Mouse (Mus musculus): ENCODE results near the gene A830031A19Rik. TPM values are rescaled to one million over a fixed set of nuclear protein-coding genes. Genes with fewer than 3 reads are reported as not detected.

A830031A19Rik gene
- polyA plus RNA-seq, 1 experiment from 2014 or later: not detected

GRCm38 (mm10) chr11:24099886-24100293 lies 25.0 kb upstream of the A830031A19Rik start:
- Histone ChIP-seq H3K4me3 (ENCODE audit: low read depth, low read length) (no peak overlapping the region), H3K27ac (ENCODE audit: low read depth, low read length) (peak overlapping the region; percentile 49), H3K36me3 (ENCODE audit: control insufficient read depth, insufficient read depth, low read length) (peaks cover 7% of the 10 kb centered on the region; the same call in 1 of the 2 replicates), H3K9me3 (ENCODE audit: control insufficient read depth, low read length) (no peaks in the 10 kb centered on the region), H3K27me3 (replicated peaks; ENCODE audit: control insufficient read depth, insufficient read depth, low read length) (no peaks in the 10 kb centered on the region), H3K4me1 (replicated peaks; ENCODE audit: control insufficient read depth, insufficient read depth, low read length) (peaks cover 62% of the 10 kb centered on the region), H3K9ac (ENCODE audit: low read depth, low read length) (peak overlapping the region; percentile 41), H3K4me2 (peak overlapping the region; percentile 34)
- ATAC-seq (replicated peaks; ENCODE audit: low FRiP score) (0 out of 2 replicates have a peak, but pooled peaks have one; percentile 44), DNase-seq (ENCODE audit: low spot score) (no peak)
- WGBS: 34% methylated on average over 7 of the region's 7 CpGs

GRCm38 (mm10) chr11:24099215-24099614 lies 24.4 kb upstream of the A830031A19Rik start:
- H3K4me2 ChIP-seq: peak overlapping the region; percentile 29
- 0 out of 2 replicates have a peak overlapping the region, but pooled peaks have one; percentile 8 for H3K27ac ChIP-seq (ENCODE audit: low read depth, low read length)
- H3K9me3 ChIP-seq (ENCODE audit: control insufficient read depth, low read length): no peaks in the 10 kb centered on the region
- H3K27me3 ChIP-seq (replicated peaks; ENCODE audit: control insufficient read depth, insufficient read depth, low read length): no peaks in the 10 kb centered on the region
- no peak overlapping the region for H3K4me3 ChIP-seq (ENCODE audit: low read depth, low read length)
- 0 out of 2 replicates have a peak overlapping the region, but pooled peaks have one; percentile 5 for H3K9ac ChIP-seq (ENCODE audit: low read depth, low read length)
- no peak for DNase-seq (ENCODE audit: low spot score)
- H3K4me1 ChIP-seq (replicated peaks; ENCODE audit: control insufficient read depth, insufficient read depth, low read length): peaks cover 69% of the 10 kb centered on the region
- WGBS: 79% methylated on average over 10 of the region's 10 CpGs
- H3K36me3 ChIP-seq (ENCODE audit: control insufficient read depth, insufficient read depth, low read length): peaks cover 4% of the 10 kb centered on the region; the same call in 1 of the 2 replicates
- no peak for ATAC-seq (replicated peaks; ENCODE audit: low FRiP score)

GRCm38 (mm10) chr11:24098662-24099061 lies 23.8 kb upstream of the A830031A19Rik start:
- 54% methylated on average over 3 of the region's 3 CpGs for WGBS
- 0 out of 2 replicates have a peak overlapping the region, but pooled peaks have one; percentile 5 for H3K9ac ChIP-seq (ENCODE audit: low read depth, low read length)
- H3K27ac ChIP-seq (ENCODE audit: low read depth, low read length): no peak overlapping the region
- H3K36me3 ChIP-seq (ENCODE audit: control insufficient read depth, insufficient read depth, low read length): peaks cover 4% of the 10 kb centered on the region; the same call in 1 of the 2 replicates
- H3K9me3 ChIP-seq (ENCODE audit: control insufficient read depth, low read length): no peaks in the 10 kb centered on the region
- DNase-seq (ENCODE audit: low spot score) (no peak), ATAC-seq (replicated peaks; ENCODE audit: low FRiP score) (no peak)
- H3K4me2 ChIP-seq: peak overlapping the region; percentile 29
- H3K27me3 ChIP-seq (replicated peaks; ENCODE audit: control insufficient read depth, insufficient read depth, low read length): no peaks in the 10 kb centered on the region
- H3K4me3 ChIP-seq (ENCODE audit: low read depth, low read length): no peak overlapping the region
- H3K4me1 ChIP-seq (replicated peaks; ENCODE audit: control insufficient read depth, insufficient read depth, low read length): peaks cover 73% of the 10 kb centered on the region

GRCm38 (mm10) chr11:24098069-24098468 lies 23.2 kb upstream of the A830031A19Rik start:
- H3K36me3 ChIP-seq (ENCODE audit: control insufficient read depth, insufficient read depth, low read length): peaks cover 4% of the 10 kb centered on the region; the same call in 1 of the 2 replicates
- peaks cover 69% of the 10 kb centered on the region for H3K4me1 ChIP-seq (replicated peaks; ENCODE audit: control insufficient read depth, insufficient read depth, low read length)
- no peak overlapping the region for H3K27ac ChIP-seq (ENCODE audit: low read depth, low read length)
- no peak overlapping the region for H3K4me3 ChIP-seq (ENCODE audit: low read depth, low read length)
- no peak overlapping the region for H3K9ac ChIP-seq (ENCODE audit: low read depth, low read length)
- no peaks in the 10 kb centered on the region for H3K27me3 ChIP-seq (replicated peaks; ENCODE audit: control insufficient read depth, insufficient read depth, low read length)
- DNase-seq (ENCODE audit: low spot score): no peak
- no peak for ATAC-seq (replicated peaks; ENCODE audit: low FRiP score)
- no peaks in the 10 kb centered on the region for H3K9me3 ChIP-seq (ENCODE audit: control insufficient read depth, low read length)
- WGBS: 71% methylated on average over 5 of the region's 5 CpGs
- H3K4me2 ChIP-seq: no peak overlapping the region; the same call in 1 of the 2 replicates

- DNase-seq (ENCODE audit: low spot score) (no peak), ATAC-seq (replicated peaks; ENCODE audit: low FRiP score) (no peak)
- Histone ChIP-seq H3K9ac (ENCODE audit: low read depth, low read length) (no peak overlapping the region), H3K36me3 (ENCODE audit: control insufficient read depth, insufficient read depth, low read length) (peaks cover 4% of the 10 kb centered on the region; the same call in 1 of the 2 replicates), H3K4me3 (ENCODE audit: low read depth, low read length) (no peak overlapping the region), H3K9me3 (ENCODE audit: control insufficient read depth, low read length) (no peaks in the 10 kb centered on the region), H3K4me2 (no peak overlapping the region), H3K4me1 (replicated peaks; ENCODE audit: control insufficient read depth, insufficient read depth, low read length) (peaks cover 67% of the 10 kb centered on the region), H3K27me3 (replicated peaks; ENCODE audit: control insufficient read depth, insufficient read depth, low read length) (no peaks in the 10 kb centered on the region), H3K27ac (ENCODE audit: low read depth, low read length) (no peak overlapping the region)
- 80% methylated on average over 6 of the region's 6 CpGs for WGBS
Measured at GRCm38 (mm10) chr11:24097026-24097425, 22.2 kb upstream of the A830031A19Rik start.

GRCm38 (mm10) chr11:24096483-24096882 lies 21.6 kb upstream of the A830031A19Rik start:
- H3K9ac ChIP-seq (ENCODE audit: low read depth, low read length): no peak overlapping the region
- 66% methylated on average over 6 of the region's 6 CpGs for WGBS
- no peak overlapping the region for H3K4me2 ChIP-seq
- no peaks in the 10 kb centered on the region for H3K27me3 ChIP-seq (replicated peaks; ENCODE audit: control insufficient read depth, insufficient read depth, low read length)
- ATAC-seq (replicated peaks; ENCODE audit: low FRiP score) (no peak), DNase-seq (ENCODE audit: low spot score) (no peak)
- H3K27ac ChIP-seq (ENCODE audit: low read depth, low read length): no peak overlapping the region
- no peaks in the 10 kb centered on the region for H3K9me3 ChIP-seq (ENCODE audit: control insufficient read depth, low read length)
- peaks cover 4% of the 10 kb centered on the region; the same call in 1 of the 2 replicates for H3K36me3 ChIP-seq (ENCODE audit: control insufficient read depth, insufficient read depth, low read length)
- H3K4me3 ChIP-seq (ENCODE audit: low read depth, low read length): no peak overlapping the region
- peaks cover 69% of the 10 kb centered on the region for H3K4me1 ChIP-seq (replicated peaks; ENCODE audit: control insufficient read depth, insufficient read depth, low read length)

- Histone ChIP-seq H3K9ac (ENCODE audit: low read depth, low read length) (no peak overlapping the region), H3K27ac (ENCODE audit: low read depth, low read length) (0 out of 2 replicates have a peak overlapping the region, but pooled peaks have one; percentile 29), H3K9me3 (ENCODE audit: control insufficient read depth, low read length) (no peaks in the 10 kb centered on the region), H3K36me3 (ENCODE audit: control insufficient read depth, insufficient read depth, low read length) (peaks cover 4% of the 10 kb centered on the region; the same call in 1 of the 2 replicates), H3K4me2 (no peak overlapping the region), H3K4me1 (replicated peaks; ENCODE audit: control insufficient read depth, insufficient read depth, low read length) (peaks cover 65% of the 10 kb centered on the region), H3K4me3 (ENCODE audit: low read depth, low read length) (no peak overlapping the region), H3K27me3 (replicated peaks; ENCODE audit: control insufficient read depth, insufficient read depth, low read length) (no peaks in the 10 kb centered on the region)
- ATAC-seq (replicated peaks; ENCODE audit: low FRiP score): no peak
- DNase-seq (ENCODE audit: low spot score): no peak
- WGBS: 83% methylated on average over 7 of the region's 7 CpGs
Measured at GRCm38 (mm10) chr11:24095656-24096353, 21.0 kb upstream of the A830031A19Rik start.

GRCm38 (mm10) chr11:24095236-24095635 lies 20.4 kb upstream of the A830031A19Rik start:
- Histone ChIP-seq H3K4me1 (replicated peaks; ENCODE audit: control insufficient read depth, insufficient read depth, low read length) (peaks cover 59% of the 10 kb centered on the region), H3K27me3 (replicated peaks; ENCODE audit: control insufficient read depth, insufficient read depth, low read length) (no peaks in the 10 kb centered on the region), H3K9me3 (ENCODE audit: control insufficient read depth, low read length) (no peaks in the 10 kb centered on the region), H3K4me2 (no peak overlapping the region), H3K9ac (ENCODE audit: low read depth, low read length) (no peak overlapping the region), H3K4me3 (ENCODE audit: low read depth, low read length) (no peak overlapping the region), H3K36me3 (ENCODE audit: control insufficient read depth, insufficient read depth, low read length) (peaks cover 7% of the 10 kb centered on the region; the same call in 1 of the 2 replicates), H3K27ac (ENCODE audit: low read depth, low read length) (peak overlapping the region; percentile 29)
- ATAC-seq (replicated peaks; ENCODE audit: low FRiP score): no peak
- no peak for DNase-seq (ENCODE audit: low spot score)
- WGBS: 48% methylated on average over 9 of the region's 9 CpGs

All from liver, embryonic 11.5 days (tissue).